Mouse (Mus musculus) liver, postnatal 0 days (tissue): ENCODE data around the gene Pex7. TPM values are rescaled to one million over a fixed set of nuclear protein-coding genes. Genes with fewer than 3 reads are reported as not detected.

Source experiments
- ATAC-seq: fragments of 200-750 bp; cut with Nextera tagmentation; 2 replicates; pipeline ENCODE4 v1.8.0; 2017; ENCODE audit warnings: mild to moderate bottlenecking, moderate library complexity
- DNase-seq: peaks from one replicate; pipeline ENCODE4 v3.0.0-alpha.2; 2016
- H3K27ac ChIP-seq: fragments of 300-500 bp; sonication (generic); 2 replicates; pipeline ENCODE4 v1.5.1; 2014; ENCODE audit warnings: antibody characterized with exemption, moderate library complexity, mild to moderate bottlenecking, low read depth
- H3K27me3 ChIP-seq: fragments of 300-500 bp; sonication (generic); 2 replicates; pipeline ENCODE4 v1.6.1; 2014; ENCODE audit warnings: low read length, control low read depth, mixed read lengths; ENCODE audit not compliant: insufficient read depth
- H3K36me3 ChIP-seq: fragments of 300-500 bp; sonication (generic); replicated peaks from 2 replicates; pipeline ENCODE4 v1.6.1; 2014; ENCODE audit warnings: mild to moderate bottlenecking, control low read depth, low read length, moderate library complexity, mixed read lengths; ENCODE audit not compliant: insufficient read depth
- H3K4me1 ChIP-seq: fragments of 300-500 bp; sonication (generic); 2 replicates; pipeline ENCODE4 v1.6.1; 2014; ENCODE audit warnings: antibody characterized with exemption, mild to moderate bottlenecking, control low read depth; ENCODE audit not compliant: insufficient read depth
- H3K4me2 ChIP-seq: fragments of 300-500 bp; sonication (generic); 2 replicates; pipeline ENCODE4 v1.6.1; 2014; ENCODE audit warnings: low read depth, mild to moderate bottlenecking, low read length, moderate library complexity, mixed read lengths
- H3K4me3 ChIP-seq: fragments of 300-500 bp; sonication (generic); 2 replicates; pipeline ENCODE4 v1.5.1; 2014; ENCODE audit warnings: low read depth, low read length
- H3K9ac ChIP-seq: fragments of 300-500 bp; sonication (generic); replicated peaks from 2 replicates; pipeline ENCODE4 v1.6.1; 2014; ENCODE audit warnings: mild to moderate bottlenecking, moderate library complexity
- H3K9me3 ChIP-seq: fragments of 300-500 bp; sonication (generic); 2 replicates; pipeline ENCODE4 v1.6.1; 2016; ENCODE audit warnings: mild to moderate bottlenecking, control low read depth, low read length, mixed read lengths
- CTCF ChIP-seq: sonication (generic); IDR thresholded peaks from 2 replicates; pipeline ENCODE4 v1.5.1; 2016; ENCODE audit warnings: antibody characterized with exemption, low read depth
- EP300 ChIP-seq: IDR thresholded peaks from 2 replicates; pipeline ENCODE4 v1.6.1; 2016; ENCODE audit warnings: antibody characterized with exemption, low read depth, mild to moderate bottlenecking
- WGBS: fragments of 180-500 bp; shearing (Covaris S2); extraction: QIAGEN DNeasy Blood & Tissue Kit; methylation state at CpG from one replicate; pipeline ENCODE4 v1.1.7; 2014; ENCODE audit not compliant: insufficient replicate concordance; 5-methylcytosine and 5-hydroxymethylcytosine counted together
- polyA plus RNA-seq: library from polyadenylated mRNA; unstranded; fragments of >200 nt; fragmentation: Nextera tagmentation; extraction: Ambion mirVana; gene quantifications from 2 replicates; pipeline ENCODE4 v1.2.1, GENCODE M21; 2015

Pex7 gene
- polyA plus RNA-seq, 1 experiment from 2014 or later: 51.4 TPM

GRCm38 (mm10) chr10:19835887-19836710 is 71.4 kb downstream of the Pex7 start:
- Histone ChIP-seq H3K4me3 (no peak overlapping the region), H3K27me3 (no peaks in the 10 kb centered on the region), H3K4me2 (no peak overlapping the region), H3K4me1 (no peaks in the 10 kb centered on the region), H3K9ac (no peak overlapping the region), H3K36me3 (no peaks in the 10 kb centered on the region), H3K27ac (no peak overlapping the region), H3K9me3 (no peaks in the 10 kb centered on the region)
- 72% methylated on average over 8 of the region's 8 CpGs for WGBS
- no peak for TF ChIP-seq EP300
- TF ChIP-seq CTCF: no peak
- DNase-seq (no peak), ATAC-seq (no peak)

GRCm38 (mm10) chr10:19834222-19834621 is 73.3 kb downstream of the Pex7 start:
- Histone ChIP-seq H3K4me3 (no peak overlapping the region), H3K27me3 (no peaks in the 10 kb centered on the region), H3K9ac (no peak overlapping the region), H3K4me2 (no peak overlapping the region), H3K4me1 (no peaks in the 10 kb centered on the region), H3K27ac (no peak overlapping the region), H3K9me3 (no peaks in the 10 kb centered on the region), H3K36me3 (no peaks in the 10 kb centered on the region)
- 88% methylated on average over 6 of the region's 6 CpGs for WGBS
- TF ChIP-seq CTCF (no peak), EP300 (no peak)
- DNase-seq (no peak), ATAC-seq (no peak)

GRCm38 (mm10) chr10:19831072-19831849 is 76.2 kb downstream of the Pex7 start:
- ATAC-seq (no peak), DNase-seq (no peak)
- WGBS: 63% methylated on average over 5 of the region's 5 CpGs
- TF ChIP-seq CTCF (no peak), EP300 (no peak)
- no peak overlapping the region for H3K4me2 ChIP-seq
- no peaks in the 10 kb centered on the region for H3K4me1 ChIP-seq
- H3K4me3 ChIP-seq: no peak overlapping the region
- no peak overlapping the region for H3K27ac ChIP-seq
- H3K36me3 ChIP-seq: no peaks in the 10 kb centered on the region
- no peak overlapping the region for H3K9ac ChIP-seq
- H3K9me3 ChIP-seq: no peaks in the 10 kb centered on the region
- no peaks in the 10 kb centered on the region for H3K27me3 ChIP-seq

- Histone ChIP-seq H3K4me3 (no peak overlapping the region), H3K36me3 (no peaks in the 10 kb centered on the region), H3K27ac (no peak overlapping the region), H3K4me1 (peaks cover 3% of the 10 kb centered on the region; the same call in 1 of the 2 replicates), H3K4me2 (no peak overlapping the region), H3K9me3 (no peaks in the 10 kb centered on the region), H3K9ac (no peak overlapping the region), H3K27me3 (no peaks in the 10 kb centered on the region)
- WGBS: 53% methylated on average over 3 of the region's 3 CpGs
- TF ChIP-seq CTCF (no peak), EP300 (no peak)
- no peak for DNase-seq
- ATAC-seq: no peak
These were observed 86.5 kb downstream of the Pex7 start for GRCm38 (mm10) chr10:19820986-19821385.

- H3K4me2 ChIP-seq: no peak overlapping the region
- TF ChIP-seq CTCF (no peak), EP300 (no peak)
These were observed 88.7 kb downstream of the Pex7 start for GRCm38 (mm10) chr10:19818723-19819355.

GRCm38 (mm10) chr10:19815371-19815770 is 92.1 kb downstream of the Pex7 start:
- Histone ChIP-seq H3K36me3 (no peaks in the 10 kb centered on the region), H3K27me3 (no peaks in the 10 kb centered on the region), H3K4me3 (no peak overlapping the region), H3K4me2 (no peak overlapping the region), H3K4me1 (peaks cover 3% of the 10 kb centered on the region; the same call in 1 of the 2 replicates), H3K9me3 (no peaks in the 10 kb centered on the region), H3K9ac (no peak overlapping the region), H3K27ac (no peak overlapping the region)
- peak; percentile 44; the same call in 1 of the 2 replicates for ATAC-seq
- TF ChIP-seq EP300 (no peak), CTCF (no peak)
- DNase-seq: peak; percentile 23
- 19% methylated on average over 8 of the region's 8 CpGs for WGBS

More at GRCm38 (mm10) chr10:19818723-19819355, 88.7 kb downstream of the Pex7 start:
- WGBS: 32% methylated on average over 16 of the region's 16 CpGs
- H3K27ac ChIP-seq: no peak overlapping the region
- DNase-seq: no peak
- no peaks in the 10 kb centered on the region for H3K36me3 ChIP-seq
- no peak overlapping the region for H3K9ac ChIP-seq
- H3K4me1 ChIP-seq: peaks cover 3% of the 10 kb centered on the region; the same call in 1 of the 2 replicates
- no peak for ATAC-seq
- no peaks in the 10 kb centered on the region for H3K9me3 ChIP-seq
- H3K27me3 ChIP-seq: no peaks in the 10 kb centered on the region
- no peak overlapping the region for H3K4me3 ChIP-seq
